Mouse (Mus musculus) megakaryocyte, embryonic 14.5 days (primary cell): ENCODE measurements at regions not wholly inside any gene's neighbourhood (a gene's known extent, or its start where the extent isn't known, plus 50 kb on each side); places are given as distances from the start of the nearest gene placed in this dataset.
A peak's percentile ranks its signal among the peaks of the same experiment; 100 is the strongest.

Experiments
- H3K27me3 ChIP-seq: replicated peaks from 2 replicates; pipeline ENCODE3; 2012; ENCODE audit warnings: inconsistent platforms
- H3K36me3 ChIP-seq: replicated peaks from 2 replicates; pipeline ENCODE3; 2012; ENCODE audit warnings: low read length, inconsistent platforms, mixed read lengths
- H3K4me1 ChIP-seq: 2 replicates; pipeline ENCODE4 v1.6.1; 2012; ENCODE audit warnings: inconsistent platforms
- H3K4me3 ChIP-seq: replicated peaks from 2 replicates; pipeline ENCODE3; 2012; ENCODE audit warnings: moderate library complexity, mild to moderate bottlenecking, inconsistent platforms
- H3K9me3 ChIP-seq: 2 replicates; pipeline ENCODE4 v1.6.1; 2012; ENCODE audit warnings: inconsistent platforms
- FLI1 ChIP-seq: IDR thresholded peaks from 2 replicates; pipeline ENCODE4 v1.6.1; 2012; ENCODE audit warnings: low read length, inconsistent platforms, mixed read lengths
- GATA1 ChIP-seq: IDR thresholded peaks from 3 replicates; pipeline ENCODE4 v1.6.1; 2012; ENCODE audit warnings: mixed read lengths, low read length, inconsistent platforms, borderline replicate concordance

GRCm38 (mm10) chr11:71497863-71498262 lies 251.9 kb upstream of the Wscd1 start:
- H3K9me3 ChIP-seq = peaks cover 24% of the 10 kb centered on the region
- no peak for TF ChIP-seq GATA1
- TF ChIP-seq FLI1 = no peak
- H3K4me3 ChIP-seq = no peak overlapping the region
- no peaks in the 10 kb centered on the region for H3K27me3 ChIP-seq
- no peaks in the 10 kb centered on the region for H3K36me3 ChIP-seq
- no peaks in the 10 kb centered on the region for H3K4me1 ChIP-seq

- peaks cover 19% of the 10 kb centered on the region for H3K9me3 ChIP-seq
- H3K27me3 ChIP-seq = no peaks in the 10 kb centered on the region
- TF ChIP-seq FLI1 (no peak), GATA1 (no peak)
- no peaks in the 10 kb centered on the region for H3K4me1 ChIP-seq
- H3K4me3 ChIP-seq = no peak overlapping the region
- H3K36me3 ChIP-seq = no peaks in the 10 kb centered on the region
Observed at GRCm38 (mm10) chr11:71498299-71498698, 251.4 kb upstream of the Wscd1 start.

- 0 out of 2 replicates have a peak, but pooled peaks cover 5% of the 10 kb centered on the region for H3K9me3 ChIP-seq
- H3K27me3 ChIP-seq = no peaks in the 10 kb centered on the region
- TF ChIP-seq FLI1 = no peak
- TF ChIP-seq GATA1 = no peak
- no peaks in the 10 kb centered on the region for H3K4me1 ChIP-seq
- H3K4me3 ChIP-seq = no peak overlapping the region
- no peaks in the 10 kb centered on the region for H3K36me3 ChIP-seq
Observed at GRCm38 (mm10) chr11:71502156-71502555, 247.6 kb upstream of the Wscd1 start.

GRCm38 (mm10) chr11:71512271-71513066 lies 237.3 kb upstream of the Wscd1 start:
- TF ChIP-seq GATA1 (no peak), FLI1 (no peak)
- H3K9me3 ChIP-seq = no peaks in the 10 kb centered on the region
- H3K4me1 ChIP-seq = no peaks in the 10 kb centered on the region
- peak overlapping the region; percentile 38 for H3K4me3 ChIP-seq
- no peaks in the 10 kb centered on the region for H3K36me3 ChIP-seq
- peaks cover 3% of the 10 kb centered on the region for H3K27me3 ChIP-seq

- no peaks in the 10 kb centered on the region for H3K4me1 ChIP-seq
- no peaks in the 10 kb centered on the region for H3K9me3 ChIP-seq
- peaks cover 3% of the 10 kb centered on the region for H3K27me3 ChIP-seq
- H3K4me3 ChIP-seq = peak overlapping the region; percentile 38
- no peak for TF ChIP-seq GATA1
- TF ChIP-seq FLI1 = no peak
- no peaks in the 10 kb centered on the region for H3K36me3 ChIP-seq
Observed at GRCm38 (mm10) chr11:71513067-71513350, 236.7 kb upstream of the Wscd1 start.

GRCm38 (mm10) chr11:71515264-71515663 lies 234.5 kb upstream of the Wscd1 start:
- H3K4me1 ChIP-seq = no peaks in the 10 kb centered on the region
- no peak overlapping the region for H3K4me3 ChIP-seq
- TF ChIP-seq FLI1 (no peak), GATA1 (no peak)
- no peaks in the 10 kb centered on the region for H3K36me3 ChIP-seq
- H3K9me3 ChIP-seq = no peaks in the 10 kb centered on the region
- H3K27me3 ChIP-seq = peaks cover 3% of the 10 kb centered on the region

- peaks cover 3% of the 10 kb centered on the region for H3K27me3 ChIP-seq
- H3K9me3 ChIP-seq = no peaks in the 10 kb centered on the region
- no peak for TF ChIP-seq FLI1
- TF ChIP-seq GATA1 = no peak
- no peak overlapping the region for H3K4me3 ChIP-seq
- H3K4me1 ChIP-seq = no peaks in the 10 kb centered on the region
- no peaks in the 10 kb centered on the region for H3K36me3 ChIP-seq
Observed at GRCm38 (mm10) chr11:71517377-71517776, 232.3 kb upstream of the Wscd1 start.

GRCm38 (mm10) chr11:71527691-71528090 lies 222.0 kb upstream of the Wscd1 start:
- TF ChIP-seq GATA1 = no peak
- TF ChIP-seq FLI1 = no peak
- Histone ChIP-seq H3K27me3 (no peaks in the 10 kb centered on the region), H3K4me1 (no peaks in the 10 kb centered on the region), H3K4me3 (no peak overlapping the region), H3K36me3 (no peaks in the 10 kb centered on the region), H3K9me3 (no peaks in the 10 kb centered on the region)

- TF ChIP-seq FLI1 (no peak), GATA1 (no peak)
- H3K36me3 ChIP-seq = no peaks in the 10 kb centered on the region
- no peak overlapping the region for H3K4me3 ChIP-seq
- no peaks in the 10 kb centered on the region for H3K9me3 ChIP-seq
- no peaks in the 10 kb centered on the region for H3K4me1 ChIP-seq
- no peaks in the 10 kb centered on the region for H3K27me3 ChIP-seq
Observed at GRCm38 (mm10) chr11:71528588-71528987, 221.1 kb upstream of the Wscd1 start.

GRCm38 (mm10) chr11:71541178-71541845 lies 208.4 kb upstream of the Wscd1 start:
- Histone ChIP-seq H3K4me3 (no peak overlapping the region), H3K27me3 (no peaks in the 10 kb centered on the region), H3K9me3 (peaks cover 8% of the 10 kb centered on the region; the same call in 1 of the 2 replicates), H3K36me3 (no peaks in the 10 kb centered on the region), H3K4me1 (no peaks in the 10 kb centered on the region)
- TF ChIP-seq GATA1 (no peak), FLI1 (no peak)
